Comparison of ENCODE assay signal across 13 mouse cellular contexts in genomic region chr6:72458921-72459320, GRCm38 (mm10). TPM values are rescaled to one million over a fixed set of nuclear protein-coding genes. Genes with fewer than 3 reads are reported as not detected.
DNase-seq lines count a peak whose midpoint lies in the region; ATAC-seq and TF ChIP-seq lines count a peak whose summit lies in the region.
"Had no signal": no experiment of that assay in that cellular context is flagged by ENCODE, and none has a peak within 500 bp of the region (broad histone marks: within the 10 kb centered on the region; RNA-seq: fewer than 3 reads in every experiment).

No protein-coding gene starts in this region.

- H3K4me2 ChIP-seq in heart, embryonic 13.5 days = no peak overlapping the region
- no peak overlapping the region for H3K4me2 ChIP-seq in limb, embryonic 15.5 days
- H3K4me2 ChIP-seq: hindbrain, embryonic 14.5 days had no signal

- 44% methylated on average over 5 of the region's 5 CpGs for WGBS in heart, embryonic 13.5 days
- 40% methylated on average over 5 of the region's 5 CpGs for WGBS in limb, embryonic 15.5 days

- ATAC-seq in heart, embryonic 13.5 days (ENCODE audit: extremely low read depth, insufficient number of reproducible peaks, low FRiP score, low TSS enrichment) = no peak
- no peak for ATAC-seq in limb, embryonic 15.5 days (ENCODE audit: insufficient number of reproducible peaks, low FRiP score, low TSS enrichment, low read depth)

- H3K27ac ChIP-seq in heart, embryonic 13.5 days (replicated peaks) = peak overlapping the region; percentile 36; the same call in 1 of the 2 replicates
- peak overlapping the region; percentile 32; the same call in 1 of the 2 replicates for H3K27ac ChIP-seq in testis, adult 2 months (ENCODE audit: control insufficient read depth, insufficient read depth, low read depth, low read length)
- peak overlapping the region; percentile 52 for H3K27ac ChIP-seq in limb, embryonic 15.5 days
- H3K27ac ChIP-seq: hindbrain, embryonic 14.5 days had no signal

- no peak overlapping the region for H3K9ac ChIP-seq in heart, embryonic 13.5 days
- no peak overlapping the region for H3K9ac ChIP-seq in limb, embryonic 15.5 days
- H3K9ac ChIP-seq: hindbrain, embryonic 14.5 days had no signal

- intact Hi-C loops in heart, postnatal 36 days (cut with DNase I) = no loop called here

- no peaks in the 10 kb centered on the region for H3K9me3 ChIP-seq in heart, embryonic 13.5 days
- no peaks in the 10 kb centered on the region for H3K9me3 ChIP-seq in limb, embryonic 15.5 days

- no peak for TF ChIP-seq CTCF in testis, adult 2 months (IDR thresholded peaks at IDR 0.05; ENCODE audit: control insufficient read depth, insufficient read depth, insufficient replicate concordance, low read depth, low read length)

- H3K27me3 ChIP-seq in heart, embryonic 13.5 days (replicated peaks) = no peaks in the 10 kb centered on the region
- H3K27me3 ChIP-seq in testis, adult 2 months (ENCODE audit: control insufficient read depth, insufficient read depth, low read length) = no peaks in the 10 kb centered on the region
- H3K27me3 ChIP-seq in limb, embryonic 15.5 days = no peaks in the 10 kb centered on the region

- TF ChIP-seq POLR2A in testis, adult 2 months (IDR thresholded peaks at IDR 0.05; ENCODE audit: control insufficient read depth, low read depth, low read length) = no peak

- no peak overlapping the region for H3K4me3 ChIP-seq in heart, embryonic 13.5 days
- no peak overlapping the region for H3K4me3 ChIP-seq in testis, adult 2 months (ENCODE audit: control insufficient read depth, low read depth, low read length)
- no peak overlapping the region for H3K4me3 ChIP-seq in limb, embryonic 15.5 days

- H3K4me1 ChIP-seq in heart, embryonic 13.5 days = peaks cover 31% of the 10 kb centered on the region
- H3K4me1 ChIP-seq in testis, adult 2 months (ENCODE audit: control insufficient read depth, insufficient read depth, low read length) = no peaks in the 10 kb centered on the region; the same call in 1 of the 2 replicates
- H3K4me1 ChIP-seq in limb, embryonic 15.5 days = peaks cover 15% of the 10 kb centered on the region

- H3K36me3 ChIP-seq in heart, embryonic 13.5 days = no peaks in the 10 kb centered on the region
- H3K36me3 ChIP-seq in testis, adult 2 months (ENCODE audit: control insufficient read depth, insufficient read depth, low read length) = no peaks in the 10 kb centered on the region
- H3K36me3 ChIP-seq in limb, embryonic 15.5 days = no peaks in the 10 kb centered on the region

- no peak for DNase-seq in heart, postnatal 36 days
- no peak for DNase-seq in testis, postnatal 14 days (ENCODE audit: low spot score)
- DNase-seq in natural killer cell, adult 2 months (ENCODE audit: low spot score in 2 of 2) = no peak
- no peak for DNase-seq in frontal cortex, postnatal 25 days (ENCODE audit: low spot score in 2 of 2)
- DNase-seq: cerebellum, postnatal 14 days; gastrocnemius, postnatal 36 days; kidney, adult 8-10 months; kidney, postnatal 36 days; retina, postnatal 1 day had no signal

RNA-seq across cellular contexts. Expression of gene Mat2a, which starts 19.6 kb away (rescaled TPM):
- 264 and 267 TPM in 2 replicates for polyA plus RNA-seq in heart, embryonic 13.5 days (2015; fragmentation: Nextera tagmentation; extraction: Ambion mirVana)
- total RNA-seq in heart, postnatal 36 days (2021) = 100 to 1,000 TPM in 1 of 2 experiments, 10 to 100 TPM in 1; 81.3 to 164 TPM
- 55.5 and 67.4 TPM in 2 replicates for polyA plus RNA-seq in testis, adult 2 months (2012; rRNA removed)
- polyA plus RNA-seq in limb, embryonic 15.5 days (2015; fragmentation: Nextera tagmentation; extraction: Ambion mirVana) = 334 and 355 TPM in 2 replicates

RNA-seq across cellular contexts. Expression of gene Ggcx, which starts 44.8 kb away (rescaled TPM):
- polyA plus RNA-seq in heart, embryonic 13.5 days (2015; fragmentation: Nextera tagmentation; extraction: Ambion mirVana) = 28.3 and 31.5 TPM in 2 replicates
- total RNA-seq in heart, postnatal 36 days (2021) = 10 to 100 TPM; 31.1 to 31.7 TPM
- 4.0 and 4.1 TPM in 2 replicates for polyA plus RNA-seq in testis, adult 2 months (2012; rRNA removed)
- polyA plus RNA-seq in limb, embryonic 15.5 days (2015; fragmentation: Nextera tagmentation; extraction: Ambion mirVana) = 48.0 and 52.6 TPM in 2 replicates
